Mouse (Mus musculus): ENCODE data around the gene Tyrp1.

Tyrp1 gene

GRCm38 (mm10) chr4:80895278-80895894 is 61.5 kb downstream of the Tyrp1 start:
- DNase-seq = no peak
